Mouse (Mus musculus): ENCODE measurements around the gene Ppp6r3.

GRCm38 (mm10) chr19:3575276-3575631 lies 295 bp downstream of the Ppp6r3 start:
- TF ChIP-seq CTCF (IDR thresholded peaks at IDR 0.05; ENCODE audit: control insufficient read depth, insufficient read depth, insufficient replicate concordance, low read depth, low read length) (no peak), POLR2A (IDR thresholded peaks at IDR 0.05; ENCODE audit: control insufficient read depth, low read depth, low read length) (no peak)

Measured in testis, adult 2 months (tissue).